Mouse (Mus musculus) stomach, postnatal 0 days (tissue): Measurements from ENCODE around the gene Muc16.

Experiments
- CTCF ChIP-seq: IDR thresholded peaks from 2 replicates; pipeline ENCODE4 v1.5.1; 2016; ENCODE audit warnings: antibody characterized with exemption, low read depth, mild to moderate bottlenecking, moderate library complexity
- EP300 ChIP-seq: optimal IDR thresholded peaks from 2 replicates; pipeline ENCODE3; 2016; ENCODE audit warnings: antibody characterized with exemption

DNA sequence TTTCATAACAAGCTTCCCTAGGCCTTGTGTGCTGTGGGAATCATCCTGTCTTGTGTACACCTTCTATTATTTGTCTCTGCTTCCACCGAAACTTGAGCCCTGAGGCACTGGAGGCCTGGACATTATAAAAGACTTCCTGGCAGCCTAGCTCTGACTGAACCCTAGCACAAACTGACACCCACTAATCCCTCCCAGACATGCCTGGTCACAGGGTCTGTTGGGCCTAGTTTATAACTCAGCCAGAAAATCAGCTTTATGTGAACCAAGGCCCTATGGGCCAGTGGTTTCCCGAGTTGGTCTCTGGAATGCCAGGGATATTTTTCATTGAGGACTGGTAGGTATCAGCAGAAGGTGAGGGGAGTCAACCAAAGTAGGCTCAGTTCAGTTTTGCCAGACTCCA, 46.7 kb upstream of the Muc16 start:
- no peak for TF ChIP-seq EP300
- TF ChIP-seq CTCF: no peak
